33 mouse cellular contexts compared by ENCODE assay signal in the genomic region with DNA sequence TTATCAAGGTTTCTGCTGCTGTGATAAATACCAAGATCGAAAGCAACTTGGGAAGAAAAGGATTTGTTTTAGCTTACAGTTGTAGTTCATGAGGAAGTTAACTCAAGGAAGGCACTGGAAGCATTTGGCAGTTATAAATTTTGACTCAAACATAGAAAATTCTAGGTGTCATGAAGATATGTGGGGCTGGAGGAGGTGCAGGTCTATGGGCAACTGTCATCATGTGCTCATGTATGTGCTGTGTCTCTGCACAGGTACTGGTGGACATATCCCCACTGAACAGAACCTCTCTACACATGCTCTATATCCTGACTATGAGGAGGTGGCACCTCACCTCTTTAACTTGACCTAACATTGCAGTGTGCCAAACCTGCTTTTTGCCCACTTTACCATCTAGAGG. TPM values are rescaled to one million over a fixed set of nuclear protein-coding genes. Genes with fewer than 3 reads are reported as not detected.
"Had no signal": no experiment of that assay in that cellular context is flagged by ENCODE, and none has a peak within 500 bp of the region (broad histone marks: within the 10 kb centered on the region; RNA-seq: fewer than 3 reads in every experiment).

No protein-coding gene starts in this region.

- H3K36me3 ChIP-seq: kidney, embryonic 15.5 days; limb, embryonic 12.5 days; limb, embryonic 15.5 days; midbrain, embryonic 10.5 days; midbrain, embryonic 13.5 days; neural tube, embryonic 12.5 days; neural tube, embryonic 15.5 days had no signal

- H3K27ac ChIP-seq: kidney, embryonic 15.5 days; limb, embryonic 12.5 days; limb, embryonic 15.5 days; liver, embryonic 14.5 days; macrophage; midbrain, embryonic 10.5 days; midbrain, embryonic 13.5 days; neural tube, embryonic 12.5 days; neural tube, embryonic 15.5 days; stomach, postnatal 0 days had no signal

- H3K4me2 ChIP-seq: kidney, embryonic 15.5 days; limb, embryonic 12.5 days; limb, embryonic 15.5 days; liver, embryonic 11.5 days; lung, embryonic 14.5 days; midbrain, embryonic 13.5 days; neural tube, embryonic 12.5 days; neural tube, embryonic 15.5 days had no signal

- H3K27me3 ChIP-seq: kidney, embryonic 15.5 days; limb, embryonic 12.5 days; limb, embryonic 15.5 days; megakaryocyte, embryonic 14.5 days; midbrain, embryonic 13.5 days; neural tube, embryonic 12.5 days; neural tube, embryonic 15.5 days had no signal

- H3K9me3 ChIP-seq: kidney, embryonic 15.5 days; limb, embryonic 12.5 days; limb, embryonic 15.5 days; megakaryocyte, embryonic 14.5 days; midbrain, embryonic 10.5 days; midbrain, embryonic 13.5 days; neural tube, embryonic 12.5 days; neural tube, embryonic 15.5 days had no signal

- H3K4me1 ChIP-seq: kidney, embryonic 15.5 days; limb, embryonic 12.5 days; limb, embryonic 15.5 days; megakaryocyte, embryonic 14.5 days; midbrain, embryonic 10.5 days; midbrain, embryonic 13.5 days; neural tube, embryonic 12.5 days; neural tube, embryonic 15.5 days had no signal

- ATAC-seq: liver, postnatal 0 days; lung, postnatal 0 days; midbrain, embryonic 13.5 days had no signal

- H3K4me3 ChIP-seq: kidney, embryonic 15.5 days; limb, embryonic 12.5 days; limb, embryonic 15.5 days; megakaryocyte, embryonic 14.5 days; midbrain, embryonic 10.5 days; midbrain, embryonic 13.5 days; neural tube, embryonic 12.5 days; neural tube, embryonic 15.5 days had no signal

- DNase-seq: kidney, adult 11 months; kidney, adult 8-10 months; kidney, postnatal 10 days; kidney, postnatal 36 days; layer of hippocampus, adult 9-11 months; left cerebral cortex, postnatal 4 days; liver, postnatal 0 days; lung, embryonic 14.5 days; right cerebral cortex, adult 18-20 months; right cerebral cortex, postnatal 14 days; right cerebral cortex, postnatal 4 days; thymus, adult 2 months; thymus, postnatal 14 days; thymus, postnatal 4 days had no signal

- H3K9ac ChIP-seq: kidney, embryonic 15.5 days; limb, embryonic 12.5 days; limb, embryonic 15.5 days; liver, embryonic 14.5 days; liver, postnatal 0 days; lung, embryonic 14.5 days; midbrain, embryonic 13.5 days; neural tube, embryonic 12.5 days; neural tube, embryonic 15.5 days had no signal

RNA-seq across cellular contexts. Expression of gene Gm8369, which starts 0.9 kb away (rescaled TPM):
- total RNA-seq: midbrain, postnatal 0 days had no signal
- polyA plus RNA-seq: kidney, embryonic 15.5 days; limb, embryonic 12.5 days; limb, embryonic 15.5 days; liver, embryonic 11.5 days; lung, embryonic 14.5 days; midbrain, embryonic 10.5 days; midbrain, embryonic 13.5 days; midbrain, postnatal 0 days; neural tube, embryonic 12.5 days; neural tube, embryonic 15.5 days; stomach, embryonic 14.5 days had no signal

RNA-seq across cellular contexts. Expression of gene Ms4a4b, which starts 43.2 kb away (rescaled TPM):
- total RNA-seq: layer of hippocampus, adult 18-20 months; layer of hippocampus, postnatal 25 days; left cerebral cortex, postnatal 14 days; left cerebral cortex, postnatal 4 days; midbrain, postnatal 0 days had no signal
- polyA plus RNA-seq: kidney, embryonic 15.5 days; limb, embryonic 12.5 days; liver, embryonic 11.5 days; lung, embryonic 14.5 days; midbrain, embryonic 10.5 days; midbrain, embryonic 13.5 days; midbrain, postnatal 0 days; neural tube, embryonic 12.5 days; neural tube, embryonic 15.5 days had no signal

RNA-seq across cellular contexts. Expression of gene Ms4a4d, which starts 50.0 kb away (rescaled TPM):
- total RNA-seq: layer of hippocampus, adult 18-20 months; layer of hippocampus, postnatal 25 days; left cerebral cortex, adult 8-10 months; left cerebral cortex, postnatal 14 days; left cerebral cortex, postnatal 4 days; midbrain, postnatal 0 days had no signal
- polyA plus RNA-seq: macrophage; midbrain, embryonic 13.5 days; midbrain, postnatal 0 days; neural tube, embryonic 12.5 days; neural tube, embryonic 15.5 days had no signal
